Mouse (Mus musculus) CH12.LX (cell line): Measurements from ENCODE around the gene Tmem81.

ENCODE experiments used
- CTCF ChIP-seq, 2 experiments: IDR thresholded peaks in 1 of 2; conservative IDR thresholded peaks in 1 of 2; 2 replicates each; pipeline ENCODE4 v1.5.1; 2011 to 2012; ENCODE audit warnings: low read depth in 2 of 2, low read length in 2 of 2, improper control_type of control experiment in 1 of 2, inconsistent platforms in 1 of 2, mild to moderate bottlenecking in 1 of 2, moderate library complexity in 1 of 2
- GABPA ChIP-seq: IDR thresholded peaks from 2 replicates; pipeline ENCODE4 v1.6.1; 2012; ENCODE audit warnings: low read depth, low read length, improper control_type of control experiment, inconsistent platforms; ENCODE audit not compliant: insufficient replicate concordance
- MAFK ChIP-seq: IDR thresholded peaks from 2 replicates; pipeline ENCODE4 v1.6.1; 2011; ENCODE audit warnings: low read length, improper control_type of control experiment; ENCODE audit not compliant: insufficient replicate concordance
- POLR2A ChIP-seq: IDR thresholded peaks from 2 replicates; pipeline ENCODE4 v1.6.1; 2011; ENCODE audit warnings: low read depth, mild to moderate bottlenecking, improper control_type of control experiment, low read length
- RCOR1 ChIP-seq: conservative IDR thresholded peaks from 2 replicates; pipeline ENCODE4 v1.6.1; 2012; ENCODE audit warnings: low read depth, mild to moderate bottlenecking, inconsistent platforms, low read length, improper control_type of control experiment
- USF2 ChIP-seq: conservative IDR thresholded peaks from 2 replicates; pipeline ENCODE4 v1.6.1; 2011; ENCODE audit warnings: low read depth, low read length, improper control_type of control experiment

DNA sequence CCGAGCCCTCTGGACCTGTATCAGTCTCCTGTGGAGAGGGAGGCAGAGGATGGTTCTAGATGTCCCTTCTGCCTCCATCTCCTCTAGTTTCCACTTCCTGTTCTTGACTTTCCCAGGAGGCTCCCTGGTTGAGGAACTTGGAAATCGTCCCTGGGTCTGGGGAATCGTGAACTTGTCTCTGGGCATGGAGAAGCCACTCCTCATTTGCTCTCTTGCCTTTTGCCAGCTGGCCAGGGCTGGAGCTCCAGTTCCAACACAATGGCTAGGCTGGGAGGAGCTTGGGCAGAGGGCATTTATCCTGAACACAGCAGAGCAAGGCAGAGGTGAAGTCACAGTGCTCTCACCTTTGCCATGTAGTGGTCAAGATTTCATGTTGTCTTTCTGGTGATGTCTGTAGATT, 30.4 kb downstream of the Tmem81 start:
- TF ChIP-seq CTCF (conservative IDR thresholded peaks at IDR 0.05 in 1 of 2, IDR thresholded peaks at IDR 0.05 in 1 of 2; ENCODE audit: low read depth in 2 of 2, low read length in 2 of 2) (no peak), RCOR1 (no peak), POLR2A (no peak), GABPA (no peak), MAFK (no peak), USF2 (no peak)
